Mouse (Mus musculus) brain, adult 2 months (tissue): ENCODE measurements at regions not wholly inside any gene's neighbourhood (a gene's known extent, or its start where the extent isn't known, plus 50 kb on each side); places are given as distances from the start of the nearest gene placed in this dataset.

Source experiments
- DNase-seq: peaks from one replicate; pipeline ENCODE4 v3.0.0; 2011; ENCODE audit warnings: low read depth, low spot score

GRCm38 (mm10) chr11:55780011-55780410 lies 172.0 kb upstream of the Glra1 start:
- no peak for DNase-seq

GRCm38 (mm10) chr11:55773283-55773682 lies 165.3 kb upstream of the Glra1 start:
- peak; percentile 12 for DNase-seq

GRCm38 (mm10) chr11:55772538-55772937 lies 164.5 kb upstream of the Glra1 start:
- no peak for DNase-seq

- DNase-seq: peak; percentile 71
Observed at GRCm38 (mm10) chr11:55772107-55772506, 164.1 kb upstream of the Glra1 start.

- no peak for DNase-seq
Observed at GRCm38 (mm10) chr11:55764846-55765245, 156.8 kb upstream of the Glra1 start.
